Mouse (Mus musculus): ENCODE results near the gene Usp42.

The Usp42 gene

GRCm38 (mm10) chr5:143687589-143687988 is 44.5 kb downstream of the Usp42 start:
- DNase-seq: no peak

- DNase-seq: no peak
Measured at GRCm38 (mm10) chr5:143686456-143686855, 45.6 kb downstream of the Usp42 start.

DNA sequence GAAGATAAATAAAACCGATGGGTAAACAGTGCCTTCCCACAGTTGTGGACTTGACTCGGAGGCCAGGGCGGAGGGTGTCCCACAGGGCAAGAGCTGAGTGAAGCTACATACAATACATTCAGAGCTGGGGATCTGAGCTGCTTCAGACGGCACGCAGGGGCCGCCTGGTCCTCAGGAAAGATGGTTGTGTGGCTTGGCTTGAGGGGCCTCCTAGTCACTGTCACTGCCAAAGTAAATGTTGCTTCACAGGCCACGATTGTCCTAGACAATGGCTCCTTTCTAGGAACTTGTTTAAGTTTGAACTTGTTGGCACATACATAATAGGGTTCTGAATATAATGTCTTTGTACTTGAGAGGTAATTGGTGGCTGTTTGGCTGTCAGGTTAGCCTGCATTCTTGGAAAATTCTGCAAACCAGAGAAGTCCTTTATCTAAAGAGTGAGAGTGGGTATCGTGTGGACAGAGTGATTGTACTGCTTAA is 47.1 kb downstream of the Usp42 start:
- DNase-seq: no peak

DNA sequence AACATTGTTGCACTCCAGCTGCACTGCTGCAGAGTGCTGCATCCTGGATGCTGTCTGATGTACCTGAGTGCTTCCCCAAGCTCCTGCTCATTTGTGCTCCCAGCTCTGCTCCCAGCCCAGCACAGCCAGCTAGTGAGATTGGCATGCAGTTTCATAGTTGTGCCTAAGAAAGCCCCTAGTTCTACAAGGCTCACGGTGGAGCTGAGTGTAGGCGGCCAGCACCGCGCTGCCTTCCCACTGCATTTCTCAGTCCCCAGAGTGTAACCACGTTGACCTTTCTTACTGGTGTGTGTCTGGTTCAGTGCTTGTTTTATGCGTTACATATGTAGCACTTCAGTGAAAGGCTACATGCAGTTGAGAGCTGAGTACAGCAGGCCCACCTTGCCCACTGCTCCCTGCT is 48.4 kb downstream of the Usp42 start:
- no peak for DNase-seq

- DNase-seq: no peak
Measured at GRCm38 (mm10) chr5:143679654-143680053, 52.4 kb downstream of the Usp42 start.

DNA sequence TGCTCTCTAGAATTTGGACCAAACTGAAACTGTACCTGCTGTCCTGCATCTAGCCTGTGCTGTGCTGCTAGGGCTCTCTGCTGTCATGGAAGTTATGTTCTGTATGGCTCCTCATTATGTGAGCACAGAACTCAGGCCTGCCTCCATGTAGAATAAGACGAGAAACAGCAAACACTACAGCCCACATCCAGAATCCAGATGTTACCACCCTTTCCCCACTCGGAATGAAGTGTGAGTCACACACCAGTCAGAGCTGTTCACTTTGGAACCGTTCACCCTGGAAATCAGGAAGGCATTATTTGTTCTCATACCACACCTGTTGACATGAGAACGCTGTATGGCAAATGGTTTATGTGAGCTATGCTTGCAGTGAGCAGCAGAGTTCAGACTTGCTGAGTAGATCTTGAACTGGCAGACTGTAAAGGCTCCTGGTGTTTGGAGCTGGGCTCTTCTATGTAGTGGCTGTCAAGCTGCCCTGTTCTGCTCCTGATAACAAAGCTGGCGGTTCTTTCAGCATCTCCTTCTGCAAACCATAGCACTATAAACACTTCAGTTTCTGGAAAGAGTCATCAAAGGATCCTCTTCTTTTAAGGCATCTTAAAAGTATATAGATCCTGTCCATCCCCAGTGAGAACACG is 53.3 kb downstream of the Usp42 start:
- no peak for DNase-seq

DNA sequence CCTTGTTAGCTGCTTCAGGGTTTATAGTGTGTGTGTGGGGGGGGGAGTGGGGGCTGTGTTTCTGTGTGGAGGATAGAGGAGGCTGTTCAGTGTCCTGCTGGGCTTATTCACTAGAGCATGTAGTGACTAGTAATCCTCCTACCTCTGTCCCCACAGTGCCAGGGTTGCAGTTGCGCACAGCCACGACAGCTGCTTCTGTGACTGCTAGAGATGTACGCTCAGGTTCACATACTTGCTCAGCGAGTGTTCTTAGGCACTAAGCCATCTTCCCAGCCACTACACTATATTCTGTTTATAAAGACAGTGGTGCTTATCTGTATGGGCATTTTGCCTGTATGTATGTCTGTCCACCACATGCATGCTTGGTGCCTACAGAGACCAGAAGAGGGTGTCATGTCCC is 54.7 kb downstream of the Usp42 start:
- DNase-seq: no peak

GRCm38 (mm10) chr5:143676218-143676985 is 55.7 kb downstream of the Usp42 start:
- no peak for DNase-seq

GRCm38 (mm10) chr5:143674576-143674975 is 57.5 kb downstream of the Usp42 start:
- DNase-seq: no peak

- no peak for DNase-seq
Measured at GRCm38 (mm10) chr5:143670740-143671415, 61.2 kb downstream of the Usp42 start.

DNA sequence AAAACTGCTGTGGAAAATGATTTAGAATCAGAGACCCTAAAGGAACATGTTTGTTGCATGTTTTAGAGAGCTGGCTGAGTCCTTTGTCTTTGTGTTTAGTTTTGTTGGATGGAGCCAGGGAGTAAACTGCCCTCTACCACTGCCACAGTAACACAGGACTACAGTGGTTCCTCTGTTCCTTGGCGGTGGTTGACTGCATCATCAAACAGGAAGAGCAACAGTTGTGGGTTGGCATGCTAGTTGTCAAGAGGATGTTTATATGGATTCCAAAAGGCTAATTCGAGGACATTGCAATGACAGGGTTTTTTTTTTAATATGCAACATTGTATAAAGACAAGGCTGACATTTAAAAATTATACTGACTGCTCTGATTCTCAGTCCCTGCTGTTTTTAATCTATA is 62.2 kb downstream of the Usp42 start:
- DNase-seq: no peak

- DNase-seq: no peak
Measured at GRCm38 (mm10) chr5:143669393-143669792, 62.7 kb downstream of the Usp42 start.

DNA sequence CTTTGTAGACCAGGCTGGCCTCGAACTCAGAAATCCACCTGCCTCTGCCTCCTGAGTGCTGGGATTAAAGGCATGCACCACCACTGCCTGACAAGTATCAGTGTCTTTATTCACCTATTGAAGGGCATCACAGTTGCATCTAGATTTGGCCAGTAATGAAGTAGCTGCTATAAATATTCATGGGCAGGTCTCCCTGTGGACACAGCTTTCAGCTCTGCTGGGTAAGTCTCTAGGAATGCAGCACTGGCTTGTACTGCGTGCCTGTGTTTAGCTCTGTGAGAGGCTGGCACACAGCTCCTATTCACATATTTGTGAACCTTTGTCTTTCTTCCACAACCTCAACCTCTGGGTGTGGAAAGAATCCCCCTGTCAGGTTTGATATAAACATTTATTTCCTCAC is 63.2 kb downstream of the Usp42 start:
- no peak for DNase-seq

- no peak for DNase-seq
Measured at GRCm38 (mm10) chr5:143666015-143666414, 66.1 kb downstream of the Usp42 start.

GRCm38 (mm10) chr5:143665561-143665960 is 66.5 kb downstream of the Usp42 start:
- no peak for DNase-seq

DNA sequence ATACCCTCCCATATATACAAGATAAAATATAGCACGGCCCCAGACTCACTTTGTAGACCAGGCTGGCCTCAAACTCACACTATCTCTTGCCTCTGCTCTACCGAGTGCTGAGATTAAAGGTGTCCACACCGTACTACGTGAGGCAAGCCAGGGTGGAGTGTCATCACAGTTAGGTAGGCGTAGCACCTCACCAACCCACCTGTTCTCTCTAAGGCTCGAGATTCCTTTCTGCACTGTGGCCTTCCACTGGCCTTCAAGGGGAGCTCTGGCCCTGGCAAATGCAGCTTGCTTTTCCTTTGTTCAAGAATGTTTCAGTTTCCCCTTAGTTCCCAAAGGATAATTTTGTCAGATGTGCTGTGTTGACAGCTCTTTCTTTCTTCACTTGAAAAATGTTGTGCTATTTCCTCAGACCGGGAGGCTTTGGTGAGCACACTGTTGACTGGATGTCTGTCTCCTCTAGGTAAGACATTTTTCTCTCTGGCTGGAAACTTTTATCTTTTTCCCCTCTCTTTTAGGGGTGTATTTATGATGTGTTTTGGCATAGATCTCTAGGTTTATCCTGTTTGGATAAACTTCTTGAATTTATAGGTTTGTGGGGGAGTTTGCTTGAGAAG is 68.9 kb downstream of the Usp42 start:
- DNase-seq: no peak
